Mouse (Mus musculus) myocyte (in vitro differentiated cells): ENCODE data around the gene Dr1.

Experiments used
- CEBPB ChIP-seq: IDR thresholded peaks from 2 replicates; pipeline ENCODE4 v1.6.1; 2011; ENCODE audit warnings: mild to moderate bottlenecking, moderate library complexity; ENCODE audit not compliant: poor library complexity, insufficient read depth, severe bottlenecking
- POLR2A ChIP-seq: IDR thresholded peaks from one replicate; pipeline ENCODE4 v1.6.1; 2011; ENCODE audit warnings: low read depth, mild to moderate bottlenecking, control low read depth, moderate library complexity; ENCODE audit not compliant: insufficient read length
- POLR2AphosphoS2 ChIP-seq: IDR thresholded peaks from one replicate; pipeline ENCODE4 v1.6.1; 2011; ENCODE audit warnings: low read depth, control low read depth; ENCODE audit not compliant: insufficient read length
- USF1 ChIP-seq: IDR thresholded peaks from one replicate; pipeline ENCODE4 v1.6.1; 2011; ENCODE audit warnings: low read depth, mild to moderate bottlenecking, control low read depth, moderate library complexity

DNA sequence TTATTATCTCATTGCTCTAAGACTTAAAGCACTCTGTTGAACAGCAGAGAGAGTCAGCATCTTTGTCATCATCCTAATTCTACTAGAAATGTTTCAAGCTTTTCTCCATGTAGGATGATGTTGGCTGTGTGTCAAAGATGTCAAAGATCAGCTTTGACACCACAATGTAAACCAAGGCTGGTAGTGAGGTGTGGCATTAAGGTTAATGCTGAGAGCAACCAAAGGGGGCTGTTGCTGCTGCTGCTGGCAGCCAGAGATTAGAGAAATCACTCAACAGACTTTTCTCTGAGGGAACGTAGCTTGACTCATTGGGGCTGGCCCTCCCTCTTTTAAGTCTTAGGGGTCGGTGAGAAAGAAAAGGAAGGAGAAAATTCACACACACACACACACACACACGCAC lies 32.9 kb downstream of the Dr1 start:
- TF ChIP-seq POLR2A (no peak), USF1 (no peak), CEBPB (no peak), POLR2AphosphoS2 (no peak)
